Comparison of ENCODE assay signal across 41 mouse cellular contexts in the genomic region with DNA sequence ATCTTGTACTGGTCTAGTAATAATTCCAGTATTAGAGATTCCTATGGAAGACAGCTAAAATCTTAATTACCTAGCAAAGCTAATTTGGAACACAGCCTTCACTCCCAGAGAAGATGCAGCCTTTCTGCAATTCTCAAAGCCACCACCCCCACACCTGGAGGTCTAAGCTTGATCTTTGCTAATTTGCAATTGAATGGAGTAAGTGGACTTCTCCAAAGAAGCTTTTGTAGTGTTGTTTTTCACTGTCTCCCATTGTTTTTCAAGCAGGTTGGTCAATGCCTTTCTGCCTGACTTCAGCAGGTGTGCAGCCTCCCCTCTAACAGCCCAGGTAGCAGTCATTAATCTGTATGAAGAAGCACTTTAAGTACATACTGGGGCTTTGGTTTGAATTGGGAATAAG. TPM values are rescaled to one million over a fixed set of nuclear protein-coding genes. Genes with fewer than 3 reads are reported as not detected.
"Had no signal": no experiment of that assay in that cellular context is flagged by ENCODE, and none has a peak within 500 bp of the region (broad histone marks: within the 10 kb centered on the region; RNA-seq: fewer than 3 reads in every experiment).

No protein-coding gene starts in this region.

- H3K9ac ChIP-seq: heart, embryonic 12.5 days; heart, embryonic 13.5 days; heart, embryonic 15.5 days; hindbrain, embryonic 12.5 days; hindbrain, embryonic 13.5 days; hindbrain, embryonic 14.5 days; hindbrain, embryonic 15.5 days; intestine, embryonic 15.5 days; kidney, embryonic 15.5 days had no signal

- H3K27ac ChIP-seq: heart, embryonic 13.5 days; heart, embryonic 15.5 days; hindbrain, embryonic 10.5 days; hindbrain, embryonic 12.5 days; hindbrain, embryonic 13.5 days; hindbrain, embryonic 14.5 days; hindbrain, embryonic 15.5 days; hindbrain, postnatal 0 days; intestine, embryonic 15.5 days; kidney, embryonic 15.5 days; kidney, postnatal 0 days; layer of hippocampus, adult 2 months; left cerebral cortex, adult 2 months had no signal

- H3K4me1 ChIP-seq: heart, embryonic 12.5 days; heart, embryonic 13.5 days; heart, embryonic 15.5 days; hindbrain, embryonic 10.5 days; hindbrain, embryonic 12.5 days; hindbrain, embryonic 13.5 days; hindbrain, embryonic 15.5 days; intestine, embryonic 15.5 days; kidney, embryonic 15.5 days had no signal

- H3K27me3 ChIP-seq: heart, embryonic 12.5 days; heart, embryonic 13.5 days; heart, embryonic 15.5 days; hindbrain, embryonic 12.5 days; hindbrain, embryonic 13.5 days; hindbrain, embryonic 15.5 days; intestine, embryonic 15.5 days; kidney, embryonic 15.5 days had no signal

- ATAC-seq: hindbrain, postnatal 0 days; inflammation-experienced regulatory T-cells, adult 6 months; intestine, embryonic 15.5 days; intestine, embryonic 16.5 days; intestine, postnatal 0 days had no signal

- H3K9me3 ChIP-seq: intestine, embryonic 15.5 days had no signal

- H3K4me3 ChIP-seq: heart, embryonic 12.5 days; heart, embryonic 13.5 days; heart, embryonic 15.5 days; hindbrain, embryonic 10.5 days; hindbrain, embryonic 12.5 days; hindbrain, embryonic 13.5 days; hindbrain, embryonic 15.5 days; intestine, embryonic 15.5 days; kidney, embryonic 15.5 days; layer of hippocampus, adult 2 months; left cerebral cortex, adult 2 months had no signal

- H3K4me2 ChIP-seq: heart, embryonic 12.5 days; heart, embryonic 13.5 days; heart, embryonic 15.5 days; hindbrain, embryonic 12.5 days; hindbrain, embryonic 13.5 days; hindbrain, embryonic 14.5 days; hindbrain, embryonic 15.5 days; intestine, embryonic 15.5 days; kidney, embryonic 15.5 days had no signal

- H3K36me3 ChIP-seq: heart, embryonic 12.5 days; heart, embryonic 13.5 days; heart, embryonic 15.5 days; hindbrain, embryonic 10.5 days; hindbrain, embryonic 12.5 days; hindbrain, embryonic 13.5 days; hindbrain, embryonic 15.5 days; intestine, embryonic 15.5 days; kidney, embryonic 15.5 days had no signal

- DNase-seq: heart, postnatal 10 days; heart, postnatal 14 days; heart, postnatal 36 days; heart, postnatal 4 days; kidney, adult 11 months; kidney, adult 18-20 months; kidney, adult 2 months; kidney, adult 8-10 months; kidney, adult 9 months; kidney, postnatal 10 days; kidney, postnatal 14 days; kidney, postnatal 25 days; kidney, postnatal 36 days; kidney, postnatal 4 days; layer of hippocampus, adult 9-11 months; layer of hippocampus, postnatal 36 days had no signal

RNA-seq across cellular contexts. Expression of gene Vmn2r96, which starts 49.6 kb away (rescaled TPM):
- polyA plus RNA-seq: heart, embryonic 12.5 days; heart, embryonic 13.5 days; heart, embryonic 14.5 days; heart, embryonic 15.5 days; heart, embryonic 16.5 days; heart, postnatal 0 days; hindbrain, embryonic 10.5 days; hindbrain, embryonic 11.5 days; hindbrain, embryonic 12.5 days; hindbrain, embryonic 13.5 days; hindbrain, embryonic 14.5 days; hindbrain, embryonic 15.5 days; hindbrain, postnatal 0 days; intestine, embryonic 14.5 days; intestine, embryonic 15.5 days; intestine, embryonic 16.5 days; intestine, postnatal 0 days; kidney, embryonic 14.5 days; kidney, embryonic 15.5 days; kidney, embryonic 16.5 days; kidney, postnatal 0 days; large intestine, adult 2 months had no signal
